Mouse (Mus musculus) erythroblast, embryonic 14.5 days (primary cell): ENCODE data around the gene Xkr8.

Experiments used
- GATA1 ChIP-seq: IDR thresholded peaks from 2 replicates; pipeline ENCODE4 v1.6.1; 2012; ENCODE audit warnings: low read length, inconsistent platforms, mixed read lengths
- TAL1 ChIP-seq: IDR thresholded peaks from 3 replicates; pipeline ENCODE4 v1.6.1; 2012; ENCODE audit warnings: low read length, inconsistent platforms, mixed read lengths

DNA sequence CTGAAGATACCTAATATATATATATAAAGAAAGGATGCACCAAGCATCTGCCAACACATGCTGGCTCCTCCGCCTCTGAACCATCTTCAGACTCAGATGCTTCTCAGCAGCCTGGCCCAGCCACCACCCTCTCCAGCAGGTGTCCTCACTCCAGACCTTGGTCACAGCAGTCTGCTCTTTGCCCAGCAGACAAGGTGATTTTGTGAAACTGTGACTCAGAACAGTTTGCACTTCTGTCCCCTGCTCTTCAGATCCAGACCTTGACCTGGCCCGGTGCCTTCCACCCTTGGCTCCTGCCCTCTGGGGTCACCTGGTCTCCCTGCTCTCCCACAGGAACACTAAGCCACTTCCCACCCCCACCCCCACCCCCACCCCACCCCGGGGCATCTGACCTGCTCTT is 3.5 kb upstream of the Xkr8 start:
- TF ChIP-seq TAL1 (no peak), GATA1 (no peak)
